Mouse (Mus musculus) kidney, adult 11 months (tissue): ENCODE data around the gene Myh11.

ENCODE experiments used
- DNase-seq: peaks from one replicate; pipeline ENCODE4 v3.0.0; 2022

The Myh11 gene

DNA sequence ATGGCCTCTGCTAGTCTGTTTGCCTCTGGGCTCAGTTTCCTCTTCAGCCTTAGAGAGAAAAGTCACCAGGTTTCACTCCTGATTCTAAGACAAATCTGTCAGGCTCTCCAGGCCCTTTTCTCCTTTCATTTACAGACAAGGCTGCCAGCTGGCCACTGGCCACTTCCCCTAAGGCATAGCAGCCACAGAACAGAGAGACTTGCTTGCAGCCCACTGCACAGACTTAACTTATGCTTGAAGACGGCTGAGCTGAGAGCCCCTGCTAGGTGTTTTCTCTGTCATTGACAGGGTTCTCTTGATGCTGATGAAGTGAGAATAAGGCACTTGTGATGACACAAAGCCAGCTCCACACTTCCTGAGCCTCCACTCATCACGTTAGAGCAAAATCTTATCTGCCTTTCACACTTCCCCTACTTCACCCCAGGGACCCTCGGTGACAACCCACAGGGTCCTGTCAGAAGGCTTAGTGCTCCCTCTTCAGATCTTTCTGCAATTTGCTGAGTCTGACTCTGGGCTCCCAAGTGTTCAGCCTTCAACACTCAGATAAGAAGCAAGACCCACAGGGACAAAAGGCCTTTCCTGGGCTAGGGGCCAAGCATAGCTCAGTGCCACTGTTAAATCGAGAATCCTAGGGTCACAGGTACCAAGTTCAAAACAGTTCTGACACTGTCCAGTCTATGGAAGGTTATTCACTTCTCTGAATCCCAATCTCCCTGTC, 25.8 kb downstream of the Myh11 start:
- DNase-seq = no peak

DNA sequence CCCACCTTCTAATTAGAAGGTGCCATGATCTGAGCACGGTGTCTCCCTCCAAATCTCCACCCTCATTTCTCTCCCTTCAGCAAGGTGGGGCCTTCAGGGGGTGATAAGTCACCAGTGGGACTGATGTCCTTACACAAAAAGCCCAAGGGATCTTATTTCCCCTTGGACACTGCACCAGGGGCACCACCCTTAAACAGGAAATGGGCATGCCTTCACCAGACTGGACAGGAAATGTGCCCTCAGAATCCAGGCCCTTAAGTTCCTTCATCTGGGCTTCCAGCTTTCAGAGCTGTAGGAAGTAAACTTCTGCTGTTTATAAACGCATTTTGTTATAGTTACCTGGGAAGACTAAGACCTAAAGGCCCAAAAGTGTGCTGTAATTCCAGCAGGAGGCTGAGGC, 26.7 kb downstream of the Myh11 start:
- DNase-seq = no peak

DNA sequence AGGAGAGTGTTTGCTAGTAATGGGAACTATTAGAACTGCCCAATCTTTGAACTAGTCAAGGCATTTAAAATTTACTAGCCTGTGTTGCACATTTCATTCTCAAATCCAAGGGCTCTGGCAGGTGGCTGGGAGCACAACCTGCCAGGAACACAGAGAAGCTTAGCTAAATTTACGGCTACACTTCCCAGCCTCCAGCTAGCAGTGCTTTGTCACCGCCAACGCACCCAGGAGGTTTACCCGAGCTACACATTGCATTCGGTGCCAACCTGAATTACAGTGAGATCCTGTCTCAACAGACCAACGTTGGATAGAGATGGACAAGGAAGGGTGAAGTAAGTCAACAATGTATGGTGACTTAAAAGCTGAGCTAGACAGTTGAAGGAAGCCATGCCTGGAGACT, 27.9 kb downstream of the Myh11 start:
- no peak for DNase-seq

DNA sequence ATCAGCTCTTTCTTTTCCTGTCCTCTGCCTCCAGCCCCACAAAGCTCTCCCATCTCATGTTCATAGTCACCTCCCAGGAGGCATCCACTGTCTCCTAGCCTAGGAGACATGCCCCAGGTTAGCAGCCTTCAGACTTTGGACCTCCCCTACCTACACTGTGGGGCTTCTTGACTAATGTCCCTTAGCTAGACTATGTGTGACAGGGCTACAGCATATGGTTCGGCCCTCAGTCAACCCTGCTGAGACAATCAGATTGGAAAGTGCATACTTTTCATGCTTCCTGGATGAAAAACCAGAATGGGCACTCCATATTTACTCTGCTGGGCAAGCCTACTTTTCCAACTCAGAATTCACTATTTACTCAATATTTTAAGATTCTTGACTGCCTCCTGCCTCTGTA, 28.8 kb downstream of the Myh11 start:
- DNase-seq = no peak

DNA sequence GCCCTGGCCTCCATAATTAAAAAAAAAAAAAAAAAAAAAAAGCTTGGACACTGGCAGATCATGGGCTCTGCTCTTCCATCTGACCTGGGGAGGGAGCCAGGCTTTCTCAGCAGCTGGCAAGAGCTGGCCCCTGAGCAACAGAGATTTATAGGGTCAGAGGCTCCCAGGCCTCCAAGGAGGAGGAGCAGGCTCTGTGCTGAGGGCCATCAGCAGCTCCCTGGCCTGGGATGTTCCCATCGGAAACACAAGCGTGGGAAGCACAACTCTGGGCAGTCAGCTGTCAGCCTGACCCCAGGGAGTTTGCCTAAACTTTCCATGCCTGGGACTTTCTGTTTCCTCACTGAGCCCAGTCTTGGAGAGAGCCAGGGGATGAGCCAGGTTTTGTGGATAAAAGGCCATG, 32.3 kb downstream of the Myh11 start:
- peak; percentile 38 for DNase-seq

DNA sequence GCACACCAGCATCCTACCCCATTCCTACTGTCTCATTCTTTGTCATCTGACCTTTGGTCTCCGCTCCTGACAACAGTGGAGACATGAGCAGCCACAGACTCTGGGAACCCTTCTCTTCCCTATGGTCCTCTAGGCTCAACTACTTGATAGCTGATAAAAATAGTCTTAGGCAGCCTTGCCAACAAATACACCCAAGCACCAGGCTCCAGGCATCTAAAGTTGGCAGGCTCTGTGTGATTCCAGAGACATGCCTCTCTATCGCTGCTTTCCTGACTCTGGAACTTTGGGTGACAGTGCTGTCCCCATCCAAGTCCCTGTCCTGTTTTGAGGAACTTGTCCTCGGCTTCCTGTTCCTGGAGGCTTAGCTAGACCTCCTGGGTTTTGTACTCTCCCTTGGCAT, 37.6 kb downstream of the Myh11 start:
- DNase-seq = no peak

DNA sequence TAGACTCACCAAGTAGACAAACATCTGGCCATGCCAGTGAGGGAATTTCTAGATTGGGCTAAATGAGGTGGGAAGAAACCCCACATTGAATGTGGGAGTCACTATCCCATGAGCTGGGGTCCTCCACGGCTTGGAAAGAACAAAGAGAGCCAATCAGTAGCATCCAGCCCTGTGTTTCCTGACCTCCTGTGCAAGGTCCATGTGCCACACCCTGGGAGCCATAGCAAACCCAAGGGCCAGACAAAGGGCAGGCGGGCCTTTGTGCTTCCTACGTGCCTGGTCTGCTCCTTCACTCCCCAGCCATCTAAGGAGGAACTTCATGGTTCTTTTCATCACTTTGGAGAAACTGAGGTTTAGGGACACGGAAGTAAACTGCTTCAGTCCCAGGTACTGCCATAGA, 38.3 kb downstream of the Myh11 start:
- DNase-seq = no peak

DNA sequence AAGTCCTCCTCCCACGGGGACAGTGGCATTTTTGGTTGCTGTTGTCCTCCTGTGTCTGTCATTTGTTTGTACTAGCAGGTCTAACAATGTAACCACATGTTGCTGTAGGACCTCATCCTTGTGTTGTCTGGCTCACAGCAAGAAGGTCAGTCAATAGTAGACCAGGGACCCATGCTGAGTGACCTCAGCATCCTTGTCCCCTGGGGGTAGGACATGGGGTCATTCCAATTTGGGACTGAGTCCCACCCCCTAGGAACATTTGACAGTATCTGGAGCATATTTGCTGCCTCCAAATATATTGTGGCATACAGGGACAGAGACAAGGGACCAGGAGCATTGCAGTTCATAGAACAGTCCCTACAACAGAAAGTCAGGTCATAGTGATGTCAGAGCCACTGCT, 41.3 kb downstream of the Myh11 start:
- no peak for DNase-seq

DNA sequence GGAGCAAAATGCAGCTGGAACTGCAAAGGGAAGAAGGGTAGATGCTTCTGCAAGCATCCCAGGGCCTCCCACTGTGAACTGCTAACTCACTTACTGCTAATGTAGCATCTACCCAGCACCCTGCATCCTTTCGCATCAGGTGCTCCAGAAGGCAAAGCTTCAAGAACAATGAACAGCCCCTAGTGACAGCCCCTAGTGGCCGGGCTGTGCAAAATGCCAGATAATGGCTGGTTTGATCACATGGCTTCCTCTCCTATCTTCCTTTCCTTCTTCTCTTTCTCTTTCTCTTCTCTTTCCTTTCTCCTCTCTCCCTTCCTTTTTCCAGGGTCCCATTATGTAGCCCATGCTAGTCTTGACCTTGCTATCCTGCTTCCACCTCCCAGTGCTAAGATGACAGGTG, 48.6 kb downstream of the Myh11 start:
- DNase-seq = no peak

DNA sequence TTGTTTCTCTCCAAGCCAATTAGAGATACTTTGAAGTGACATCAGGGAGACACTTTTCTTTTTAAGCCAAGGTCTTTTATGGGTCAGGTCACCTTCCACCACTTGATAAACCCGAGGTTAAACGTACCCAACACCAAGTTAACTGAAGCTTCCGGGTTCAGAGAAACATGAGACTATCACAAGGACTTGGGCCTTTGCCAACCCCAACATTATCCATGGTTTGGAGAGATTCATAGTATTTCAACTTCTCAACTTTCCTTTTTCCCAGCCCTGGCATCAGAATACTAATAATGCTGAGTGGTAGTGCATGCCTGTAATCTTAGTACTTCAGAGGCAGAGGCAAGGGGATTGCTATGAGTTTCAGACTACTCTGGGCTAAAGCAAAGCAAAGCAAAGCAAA, 49.1 kb downstream of the Myh11 start:
- no peak for DNase-seq

DNA sequence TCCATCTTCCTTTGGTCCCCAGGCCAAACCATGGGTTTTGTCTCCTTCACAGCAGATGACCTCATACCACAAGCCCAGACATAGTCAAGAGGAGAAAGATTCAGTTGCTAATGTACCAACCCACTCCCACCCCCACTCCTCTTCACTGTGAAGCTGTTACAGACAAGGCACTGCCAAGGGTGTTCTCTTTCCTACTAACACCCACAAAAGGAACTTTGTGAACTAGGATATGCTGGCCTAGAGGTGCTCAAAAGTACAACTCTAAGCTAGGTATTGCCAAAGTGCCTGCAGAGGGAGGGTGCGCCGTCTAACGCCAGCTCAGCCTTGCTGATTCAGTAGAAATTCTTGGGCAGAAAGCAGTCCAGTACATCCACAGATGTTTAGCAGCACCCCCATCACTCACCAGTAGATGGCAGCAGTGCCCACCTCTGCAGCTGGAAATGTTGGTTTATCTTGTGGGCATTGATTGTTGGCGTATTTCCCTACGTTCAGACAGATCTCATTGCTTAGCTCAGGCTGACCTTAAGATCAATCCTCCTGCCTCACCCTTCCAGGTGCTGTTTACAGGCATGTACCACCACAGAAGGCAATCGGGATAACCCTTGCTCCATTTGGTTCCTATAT, 54.0 kb downstream of the Myh11 start:
- peak; percentile 58 for DNase-seq

DNA sequence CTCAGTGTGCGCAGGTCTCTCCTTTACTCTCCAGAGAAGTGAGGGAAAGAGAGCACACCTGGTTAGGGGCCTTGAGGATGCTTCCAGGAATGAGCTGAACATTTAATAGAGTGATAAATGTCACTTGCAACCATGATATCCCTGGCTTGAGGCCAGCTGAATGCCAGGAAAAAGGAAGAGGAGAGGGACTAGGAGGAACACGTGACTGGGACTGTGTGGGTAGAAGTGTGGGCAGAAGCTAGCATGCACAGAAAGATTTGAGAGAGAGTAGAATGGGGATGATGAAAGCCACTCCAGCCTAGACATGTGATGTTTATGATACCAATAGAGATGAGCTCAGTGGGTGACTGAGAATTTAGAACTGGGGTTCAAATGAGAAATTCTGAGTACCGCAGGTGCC, 76.0 kb downstream of the Myh11 start:
- DNase-seq = no peak

DNA sequence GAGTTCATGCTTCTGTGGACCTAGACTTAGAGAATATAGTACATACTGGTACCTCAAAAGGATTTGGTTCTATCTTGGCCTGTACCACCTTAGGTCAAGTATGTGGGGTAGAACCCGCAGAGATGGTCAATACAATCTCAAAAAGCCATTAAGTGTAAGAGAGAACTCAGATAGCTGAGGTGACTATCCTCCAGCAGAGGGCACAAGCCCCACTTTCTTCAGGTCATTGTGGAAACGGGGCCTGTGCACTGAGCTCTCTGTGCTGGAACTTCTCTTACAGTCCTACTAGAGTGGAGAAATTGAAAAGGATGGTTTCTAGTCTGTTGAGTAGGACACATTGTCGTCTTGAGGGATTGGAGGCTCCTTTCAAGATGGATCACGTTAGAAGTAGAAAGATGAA, 92.4 kb downstream of the Myh11 start:
- no peak for DNase-seq

DNA sequence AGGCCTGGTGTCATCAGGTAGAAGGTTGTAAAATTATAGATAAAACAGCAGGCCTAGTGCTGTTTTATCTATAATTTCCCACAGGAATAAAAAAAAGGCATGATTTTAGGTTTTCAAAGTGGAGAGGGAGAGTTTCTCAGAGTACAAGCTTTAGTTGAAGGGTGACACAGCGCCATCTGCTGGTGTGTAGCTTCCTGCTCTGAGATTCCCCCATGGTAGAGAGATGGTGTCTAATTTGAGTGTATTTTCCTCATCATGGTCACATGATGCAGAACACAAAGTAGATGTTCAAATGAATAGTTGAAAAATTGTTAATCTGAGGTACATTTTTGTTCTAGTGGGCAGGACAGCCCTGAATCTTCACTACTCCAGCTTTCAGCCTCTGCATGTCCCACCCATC, 95.7 kb downstream of the Myh11 start:
- DNase-seq = peak; percentile 30

DNA sequence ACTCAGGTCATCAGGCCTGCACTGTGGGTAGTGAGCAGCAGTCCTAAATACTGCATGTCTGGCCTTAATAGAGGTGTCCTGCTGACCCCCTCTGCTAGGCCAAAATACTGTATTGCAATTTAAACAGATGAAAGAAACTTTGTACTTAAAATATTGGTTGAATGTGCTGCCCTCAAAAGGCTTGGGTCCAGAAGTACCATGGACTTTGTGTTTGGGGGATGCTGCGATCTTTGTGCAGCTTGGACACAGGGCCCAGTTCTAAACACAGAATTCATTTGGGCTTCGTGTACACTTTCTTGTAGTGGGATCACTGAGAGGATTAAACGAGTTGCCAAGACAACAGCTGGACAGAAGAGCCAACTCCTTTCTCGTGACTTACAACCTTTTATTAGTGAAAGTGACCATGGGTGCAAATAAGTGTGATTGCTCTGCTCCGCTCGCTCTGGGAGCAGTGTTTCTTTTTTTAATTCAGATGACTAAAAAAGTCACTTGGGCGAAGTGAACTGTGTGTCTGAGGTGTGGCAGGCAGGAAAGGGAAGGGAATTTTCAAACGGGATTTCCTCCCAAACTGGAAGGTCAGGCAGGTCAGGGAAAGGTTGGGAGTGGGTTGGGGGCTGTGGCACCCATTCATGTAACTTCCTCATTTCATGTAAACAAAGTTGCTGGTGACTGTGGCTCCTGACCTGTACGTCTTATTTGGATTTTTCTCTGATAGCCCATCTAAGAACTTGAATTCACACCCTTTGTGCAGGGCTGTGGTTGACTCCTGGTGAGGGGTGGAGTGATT, 96.8 kb downstream of the Myh11 start:
- no peak for DNase-seq

DNA sequence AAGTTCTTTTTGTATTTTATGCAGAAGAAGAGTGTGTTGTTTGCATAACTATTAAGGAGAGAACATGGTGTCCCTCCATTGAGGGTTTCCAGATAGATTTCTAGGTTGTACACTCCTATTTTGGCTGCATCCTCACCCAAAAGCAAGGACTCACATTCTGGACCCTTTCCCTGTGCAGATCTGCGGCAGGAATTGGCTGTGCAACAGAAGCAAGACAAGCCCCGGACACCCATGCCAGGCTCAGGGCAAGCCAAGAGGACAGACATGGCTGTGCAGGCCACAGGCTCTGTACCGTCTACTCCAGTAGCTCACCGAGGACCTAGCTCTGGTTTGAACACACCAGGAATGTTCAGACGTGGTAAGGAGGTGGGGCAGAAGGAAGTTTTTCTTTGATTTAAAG, 105.7 kb downstream of the Myh11 start:
- DNase-seq = no peak

DNA sequence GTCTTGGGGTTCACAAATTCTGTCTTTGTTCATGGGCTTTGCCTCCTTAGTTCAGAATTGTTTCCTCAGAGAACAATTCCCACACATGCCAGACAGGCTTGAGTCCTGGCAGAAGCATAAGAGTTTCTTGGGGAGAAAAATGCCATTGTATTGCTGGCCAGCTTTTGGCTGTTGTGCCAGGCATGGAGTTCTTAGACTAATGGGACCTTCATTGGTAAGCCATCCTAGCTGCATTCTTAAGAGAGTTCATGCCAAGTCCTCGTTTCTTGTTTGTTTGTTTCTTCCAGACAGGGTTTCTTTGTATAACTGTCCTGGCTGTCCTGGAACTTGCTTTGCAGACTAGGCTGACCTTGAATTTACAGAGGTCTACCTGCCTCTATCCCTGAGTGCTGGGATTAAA, 107.3 kb downstream of the Myh11 start:
- DNase-seq = no peak

DNA sequence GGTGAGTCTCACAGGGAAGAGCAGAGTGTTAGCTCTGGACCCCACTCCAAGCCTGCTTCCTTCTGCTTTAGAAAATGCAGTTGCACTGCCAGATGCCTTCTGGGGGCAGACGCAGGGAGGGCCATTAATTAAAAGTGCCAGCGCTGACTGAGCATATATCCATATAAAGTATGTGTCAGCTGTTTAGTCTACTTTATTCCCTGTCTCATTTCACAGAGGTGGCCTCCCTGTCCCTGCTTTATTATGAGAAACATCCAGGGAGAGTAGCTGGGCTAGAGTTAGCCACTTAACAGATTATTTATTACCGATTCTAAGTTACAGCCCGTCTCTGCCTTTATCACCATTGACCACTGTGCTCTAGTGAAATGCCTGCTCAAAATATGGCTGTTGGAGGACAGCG, 108.8 kb downstream of the Myh11 start:
- peak; percentile 14 for DNase-seq

DNA sequence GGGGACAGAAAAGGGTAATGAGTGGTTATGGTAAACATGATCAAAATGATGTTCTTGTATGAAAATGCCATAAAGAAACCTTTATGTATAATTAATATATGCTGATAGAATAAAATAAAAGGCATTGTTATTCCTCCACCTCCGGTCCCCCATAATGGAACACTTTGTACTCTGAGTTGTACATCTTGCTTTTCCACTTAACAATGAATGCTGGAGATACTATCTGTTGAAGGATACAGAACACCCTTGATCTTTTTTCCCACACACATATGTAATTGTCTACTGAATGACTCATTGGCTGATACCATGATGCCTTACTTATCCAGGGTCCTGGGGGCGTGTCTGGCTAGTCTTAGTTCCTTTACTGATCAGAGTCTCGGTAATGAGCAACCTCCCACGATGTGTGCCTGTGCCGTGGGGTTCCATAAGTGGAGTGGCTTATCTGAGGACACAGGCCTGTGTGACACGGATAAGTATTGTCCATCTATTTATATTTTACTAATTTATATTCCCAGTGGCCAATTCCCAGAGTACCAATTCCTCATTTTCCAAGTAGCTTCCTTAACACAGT, 110.9 kb downstream of the Myh11 start:
- DNase-seq = no peak

DNA sequence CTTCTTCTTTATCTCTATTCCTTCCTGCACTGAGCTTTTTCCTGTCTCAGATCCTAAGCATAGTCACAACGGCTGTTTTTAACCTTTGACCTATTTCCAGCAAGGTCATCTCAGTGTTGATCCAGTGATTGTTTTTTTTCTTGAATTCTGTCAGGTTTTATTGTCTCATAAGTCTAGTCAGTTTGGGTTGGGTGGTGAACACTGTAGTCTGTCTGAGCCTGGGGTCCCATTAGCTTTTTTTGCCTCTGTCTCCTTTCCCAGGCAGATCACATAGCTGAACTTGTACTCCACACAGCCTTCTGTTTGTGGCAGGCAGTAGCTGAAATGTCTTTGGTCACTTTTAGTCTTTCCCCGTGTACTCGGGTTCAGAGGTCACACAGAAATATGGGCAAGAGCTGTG, 113.1 kb downstream of the Myh11 start:
- DNase-seq = no peak

DNA sequence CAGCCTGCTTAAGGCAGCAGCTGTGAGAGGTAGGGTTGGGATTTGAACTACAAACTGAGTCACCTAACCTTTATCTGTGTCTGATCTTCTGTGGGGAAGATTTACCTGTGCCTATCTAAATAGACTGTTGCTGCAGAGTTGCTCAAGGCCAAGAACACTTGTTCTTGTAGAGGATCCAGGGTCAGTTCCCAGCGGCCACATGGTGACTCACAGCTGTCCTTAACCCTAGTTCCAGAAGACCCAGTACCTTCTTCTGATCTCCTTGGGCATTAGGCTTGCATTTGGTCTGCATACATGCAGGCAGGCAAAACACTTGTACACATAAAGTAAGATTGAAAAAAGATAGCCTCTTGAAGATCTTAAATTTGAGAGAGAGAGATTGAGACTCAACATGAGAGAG, 121.5 kb downstream of the Myh11 start:
- no peak for DNase-seq

DNA sequence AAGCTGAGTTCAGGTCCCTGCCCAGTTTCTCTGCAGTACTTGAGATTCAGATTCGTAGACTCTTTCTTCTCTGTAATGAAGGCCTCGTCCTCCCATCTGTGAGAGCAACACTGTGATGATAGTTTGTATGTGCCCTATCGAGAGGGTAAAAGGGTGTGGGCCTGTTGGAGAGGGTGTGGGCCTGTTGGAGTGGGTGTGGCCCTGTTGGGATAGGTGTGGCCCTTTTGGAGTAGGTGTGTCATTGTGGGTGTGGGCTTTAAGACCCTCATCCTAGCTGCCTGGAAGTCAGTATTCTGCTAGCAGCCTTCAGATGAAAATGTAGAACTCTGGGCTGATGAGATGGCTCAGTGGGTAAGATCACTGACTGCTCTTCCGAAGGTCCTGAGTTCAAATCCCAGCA, 124.7 kb downstream of the Myh11 start:
- DNase-seq = no peak

DNA sequence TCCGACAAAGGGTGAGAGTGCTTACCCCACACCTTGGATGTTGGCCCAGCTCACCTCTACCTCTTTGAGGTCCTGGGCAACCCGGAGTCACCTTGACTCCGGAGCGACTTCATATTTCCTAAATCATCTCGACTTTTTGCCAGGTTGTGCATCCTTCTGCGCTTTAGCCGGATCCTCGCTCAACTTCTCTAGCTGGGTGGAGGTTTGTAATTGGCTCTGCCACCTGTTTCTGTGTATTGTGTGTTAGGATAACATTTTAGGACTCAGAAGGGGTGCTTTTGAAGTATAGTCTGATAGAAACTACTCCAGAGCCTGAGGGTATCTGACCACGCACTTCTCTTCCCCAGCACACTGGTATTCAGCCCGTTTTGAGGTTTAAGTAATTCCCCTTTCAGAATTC, 127.4 kb downstream of the Myh11 start:
- no peak for DNase-seq

DNA sequence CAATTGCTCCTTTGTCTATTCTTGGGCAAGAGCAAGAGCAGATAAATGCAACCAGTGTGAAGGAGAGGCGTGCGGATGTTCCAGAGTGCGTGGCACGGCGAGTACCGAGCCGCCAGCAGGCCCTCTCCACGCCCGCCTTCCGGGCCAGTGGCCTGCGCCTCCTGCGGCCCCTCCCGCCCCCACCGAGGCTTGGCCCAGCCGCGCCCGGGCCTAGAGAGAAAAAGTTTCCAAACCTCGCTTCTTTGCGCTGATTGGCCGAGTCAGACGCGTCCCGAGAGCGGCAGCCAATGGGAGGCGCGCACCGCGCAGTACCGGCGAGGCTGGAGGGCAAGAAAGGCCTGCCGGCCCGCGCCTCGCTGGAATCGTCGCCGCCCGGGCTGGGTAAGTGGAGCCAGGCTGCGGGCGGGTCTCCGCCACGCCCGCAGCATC, 128.2 kb downstream of the Myh11 start, which contains the start of the genes Nde1 and Marf1:
Nde1 (plus strand) TSS at position 288 of the 429 bp plus-strand sequence.
Marf1 (minus strand) TSS at position 364 of the 429 bp plus-strand sequence.
- DNase-seq = peak; percentile 91
